Mouse (Mus musculus) hindbrain, embryonic 11.5 days (tissue): ENCODE data around the gene Gm45716. TPM values are rescaled to one million over a fixed set of nuclear protein-coding genes. Genes with fewer than 3 reads are reported as not detected.
A peak's percentile ranks its signal among the peaks of the same experiment; 100 is the strongest.

Experiments
- ATAC-seq: fragments of 200-750 bp; cut with Nextera tagmentation; 2 replicates; pipeline ENCODE4 v1.8.0; 2017; ENCODE audit warnings: mild to moderate bottlenecking, moderate TSS enrichment, moderate library complexity; ENCODE audit not compliant: low FRiP score
- DNase-seq: peaks from one replicate; pipeline ENCODE4 v3.0.0-alpha.2; 2015; ENCODE audit warnings: low spot score
- H3K27ac ChIP-seq: fragments of 300-500 bp; sonication (generic); 2 replicates; pipeline ENCODE4 v1.5.1; 2014; ENCODE audit warnings: mild to moderate bottlenecking, low read depth, low read length
- H3K27me3 ChIP-seq: fragments of 300-500 bp; sonication (generic); 2 replicates; pipeline ENCODE4 v1.6.1; 2014; ENCODE audit warnings: mild to moderate bottlenecking, low read length, moderate library complexity, mixed read lengths; ENCODE audit not compliant: control insufficient read depth, insufficient read depth
- H3K36me3 ChIP-seq: fragments of 300-500 bp; sonication (generic); 2 replicates; pipeline ENCODE4 v1.6.1; 2014; ENCODE audit warnings: mild to moderate bottlenecking, low read length, moderate library complexity, mixed read lengths; ENCODE audit not compliant: control insufficient read depth, insufficient read depth
- H3K4me1 ChIP-seq: fragments of 300-500 bp; sonication (generic); replicated peaks from 2 replicates; pipeline ENCODE4 v1.6.1; 2014; ENCODE audit warnings: low read length, mixed read lengths; ENCODE audit not compliant: control insufficient read depth, insufficient read depth
- H3K4me2 ChIP-seq: fragments of 300-500 bp; sonication (generic); replicated peaks from 2 replicates; pipeline ENCODE4 v1.6.1; 2014; ENCODE audit warnings: mild to moderate bottlenecking, low read depth, low read length
- H3K4me3 ChIP-seq: fragments of 300-500 bp; sonication (generic); 2 replicates; pipeline ENCODE4 v1.5.1; 2014; ENCODE audit warnings: low read depth, low read length
- H3K9ac ChIP-seq: fragments of 300-500 bp; sonication (generic); 2 replicates; pipeline ENCODE4 v1.6.1; 2014; ENCODE audit warnings: low read depth, low read length
- H3K9me3 ChIP-seq: fragments of 300-500 bp; sonication (generic); 2 replicates; pipeline ENCODE4 v1.6.1; 2016; ENCODE audit warnings: low read length; ENCODE audit not compliant: control insufficient read depth
- WGBS: fragments of 180-500 bp; shearing (Covaris S2); extraction: QIAGEN DNeasy Blood & Tissue Kit; methylation state at CpG from one replicate; pipeline ENCODE4 v1.1.7; 2014; 5-methylcytosine and 5-hydroxymethylcytosine counted together
- polyA plus RNA-seq: library from polyadenylated mRNA; unstranded; fragments of >200 nt; fragmentation: Nextera tagmentation; extraction: Ambion mirVana; gene quantifications from 2 replicates; pipeline ENCODE4 v1.2.1, GENCODE M21; 2014

Gene Gm45716
- polyA plus RNA-seq, 1 experiment from 2014 or later, result 17.8 TPM

- Histone ChIP-seq H3K9me3 (no peaks in the 10 kb centered on the region), H3K4me1 (no peaks in the 10 kb centered on the region), H3K27me3 (no peaks in the 10 kb centered on the region), H3K36me3 (no peaks in the 10 kb centered on the region), H3K4me3 (no peak overlapping the region), H3K4me2 (peak overlapping the region; percentile 8), H3K9ac (no peak overlapping the region), H3K27ac (no peak overlapping the region)
- WGBS, result 63% methylated on average over 20 of the region's 20 CpGs
- DNase-seq (no peak), ATAC-seq (0 out of 2 replicates have a peak, but pooled peaks have one; percentile 30)
Measured at GRCm38 (mm10) chr11:90169200-90170013, 18.1 kb upstream of the Gm45716 start.

- ATAC-seq (peak; percentile 76), DNase-seq (peak; percentile 87)
- Histone ChIP-seq H3K27me3 (no peaks in the 10 kb centered on the region), H3K9me3 (no peaks in the 10 kb centered on the region), H3K9ac (no peak overlapping the region), H3K4me2 (peak overlapping the region; percentile 8), H3K4me3 (no peak overlapping the region), H3K27ac (no peak overlapping the region), H3K36me3 (no peaks in the 10 kb centered on the region), H3K4me1 (no peaks in the 10 kb centered on the region)
- 3% methylated on average over 7 of the region's 7 CpGs for WGBS
Measured at GRCm38 (mm10) chr11:90170014-90170320, 17.5 kb upstream of the Gm45716 start.

- ATAC-seq, result no peak
- DNase-seq, result no peak
- 91% methylated on average over 6 of the region's 6 CpGs for WGBS
Measured at GRCm38 (mm10) chr11:90172331-90172730, 15.2 kb upstream of the Gm45716 start.

GRCm38 (mm10) chr11:90175634-90176300, 11.7 kb upstream of the Gm45716 start:
- ATAC-seq, result no peak
- DNase-seq, result no peak
- no peak overlapping the region for H3K4me2 ChIP-seq
- no peaks in the 10 kb centered on the region for H3K36me3 ChIP-seq
- H3K27ac ChIP-seq, result no peak overlapping the region
- 92% methylated on average over 14 of the region's 14 CpGs for WGBS
- no peak overlapping the region for H3K4me3 ChIP-seq
- no peaks in the 10 kb centered on the region for H3K27me3 ChIP-seq
- H3K9ac ChIP-seq, result no peak overlapping the region
- no peaks in the 10 kb centered on the region for H3K9me3 ChIP-seq
- no peaks in the 10 kb centered on the region for H3K4me1 ChIP-seq

More at GRCm38 (mm10) chr11:90172331-90172730, 15.2 kb upstream of the Gm45716 start:
- H3K4me2 ChIP-seq, result no peak overlapping the region
- no peak overlapping the region for H3K9ac ChIP-seq
- H3K36me3 ChIP-seq, result no peaks in the 10 kb centered on the region
- H3K4me3 ChIP-seq, result no peak overlapping the region
- no peak overlapping the region for H3K27ac ChIP-seq
- no peaks in the 10 kb centered on the region for H3K9me3 ChIP-seq
- H3K27me3 ChIP-seq, result no peaks in the 10 kb centered on the region
- H3K4me1 ChIP-seq, result no peaks in the 10 kb centered on the region

- Histone ChIP-seq H3K36me3 (no peaks in the 10 kb centered on the region), H3K4me2 (no peak overlapping the region), H3K4me3 (no peak overlapping the region), H3K9me3 (no peaks in the 10 kb centered on the region), H3K27ac (no peak overlapping the region), H3K4me1 (no peaks in the 10 kb centered on the region), H3K27me3 (no peaks in the 10 kb centered on the region), H3K9ac (no peak overlapping the region)
- WGBS, result 90% methylated on average over 6 of the region's 6 CpGs
- DNase-seq (no peak), ATAC-seq (no peak)
Measured at GRCm38 (mm10) chr11:90177389-90177788, 10.1 kb upstream of the Gm45716 start.

GRCm38 (mm10) chr11:90183361-90183760, 4.1 kb upstream of the Gm45716 start:
- H3K4me3 ChIP-seq, result no peak overlapping the region
- H3K27ac ChIP-seq, result no peak overlapping the region
- no peaks in the 10 kb centered on the region for H3K9me3 ChIP-seq
- H3K36me3 ChIP-seq, result no peaks in the 10 kb centered on the region
- WGBS, result 25% methylated on average over 2 of the region's 2 CpGs
- DNase-seq, result peak; percentile 39
- no peak for ATAC-seq
- H3K4me1 ChIP-seq, result no peaks in the 10 kb centered on the region
- no peaks in the 10 kb centered on the region for H3K27me3 ChIP-seq
- no peak overlapping the region for H3K4me2 ChIP-seq
- no peak overlapping the region for H3K9ac ChIP-seq

GRCm38 (mm10) chr11:90184756-90185155, 2.7 kb upstream of the Gm45716 start:
- Histone ChIP-seq H3K27me3 (no peaks in the 10 kb centered on the region), H3K4me2 (no peak overlapping the region), H3K27ac (no peak overlapping the region), H3K9ac (no peak overlapping the region), H3K4me1 (no peaks in the 10 kb centered on the region), H3K9me3 (no peaks in the 10 kb centered on the region), H3K36me3 (no peaks in the 10 kb centered on the region), H3K4me3 (no peak overlapping the region)
- no peak for ATAC-seq
- WGBS, result 87% methylated on average over 4 of the region's 4 CpGs
- DNase-seq, result no peak

GRCm38 (mm10) chr11:90190156-90190555, 2.7 kb downstream of the Gm45716 start:
- Histone ChIP-seq H3K9ac (no peak overlapping the region), H3K27me3 (no peaks in the 10 kb centered on the region), H3K27ac (no peak overlapping the region), H3K4me1 (no peaks in the 10 kb centered on the region), H3K4me2 (no peak overlapping the region), H3K9me3 (no peaks in the 10 kb centered on the region), H3K4me3 (no peak overlapping the region), H3K36me3 (no peaks in the 10 kb centered on the region)
- 95% methylated on average over 3 of the region's 3 CpGs for WGBS
- ATAC-seq, result no peak
- DNase-seq, result no peak

GRCm38 (mm10) chr11:90194946-90195345, 7.5 kb downstream of the Gm45716 start:
- H3K4me1 ChIP-seq, result no peaks in the 10 kb centered on the region
- DNase-seq (no peak), ATAC-seq (no peak)
- no peaks in the 10 kb centered on the region for H3K36me3 ChIP-seq
- WGBS, result 71% methylated on average over 1 of the region's 1 CpGs
- H3K9ac ChIP-seq, result no peak overlapping the region
- no peak overlapping the region for H3K27ac ChIP-seq
- no peaks in the 10 kb centered on the region for H3K27me3 ChIP-seq
- no peak overlapping the region for H3K4me2 ChIP-seq
- no peak overlapping the region for H3K4me3 ChIP-seq
- no peaks in the 10 kb centered on the region for H3K9me3 ChIP-seq
